Mouse (Mus musculus): ENCODE measurements around the gene Tmc8. TPM values are rescaled to one million over a fixed set of nuclear protein-coding genes. Genes with fewer than 3 reads are reported as not detected.

The Tmc8 gene
- total RNA-seq, 2 experiments from 2014 or later, result 0.64 to 0.78 TPM

Other genes starting within 250 kb of the Tmc8 start
- 10 to 100 TPM; 20.2 to 20.5 TPM for gene Tnrc6c, start 127.8 kb upstream of the Tmc8 start, total RNA-seq (2021)
- 1 to 10 TPM; 2.5 to 4.9 TPM for gene Tmc6, start 122 bp downstream of the Tmc8 start, total RNA-seq (2021)
- gene 6030468B19Rik, start 15.6 kb downstream of the Tmc8 start, total RNA-seq (2021), result not detected
- gene Gm20708, start 27.6 kb downstream of the Tmc8 start, total RNA-seq (2021), result under 1 TPM; 0.47 to 0.68 TPM
- gene Syngr2, start 27.6 kb downstream of the Tmc8 start, total RNA-seq (2021), result 100 to 1,000 TPM; 182 to 192 TPM
- 1 to 10 TPM; 2.8 to 4.5 TPM for gene Afmid, start 43.8 kb downstream of the Tmc8 start, total RNA-seq (2021)
- gene Tk1, start 44.0 kb downstream of the Tmc8 start, total RNA-seq (2021), result 1 to 10 TPM; 3.0 to 4.7 TPM
- not detected for gene Birc5, start 67.2 kb downstream of the Tmc8 start, total RNA-seq (2021)
- not detected for gene Tmem235, start 78.7 kb downstream of the Tmc8 start, total RNA-seq (2021)
- 1 to 10 TPM; 3.6 to 4.3 TPM for gene Tha1, start 91.4 kb downstream of the Tmc8 start, total RNA-seq (2021)
- gene Socs3, start 188.0 kb downstream of the Tmc8 start, total RNA-seq (2021), result 1 to 10 TPM; 3.1 to 6.6 TPM
- 10 to 100 TPM; 17.6 to 18.5 TPM for gene Pgs1, start 204.2 kb downstream of the Tmc8 start, total RNA-seq (2021)

Measured in gastrocnemius, adult 18-20 months (tissue).